Mouse (Mus musculus) naive thymus-derived CD4-positive, alpha-beta T cell, adult 2 months (primary cell): ENCODE measurements around the gene Cd44.

Experiments used
- DNase-seq: peaks from one replicate; pipeline ENCODE4 v3.0.0-alpha.2; 2011; ENCODE audit warnings: low read depth

Cd44 gene

DNA sequence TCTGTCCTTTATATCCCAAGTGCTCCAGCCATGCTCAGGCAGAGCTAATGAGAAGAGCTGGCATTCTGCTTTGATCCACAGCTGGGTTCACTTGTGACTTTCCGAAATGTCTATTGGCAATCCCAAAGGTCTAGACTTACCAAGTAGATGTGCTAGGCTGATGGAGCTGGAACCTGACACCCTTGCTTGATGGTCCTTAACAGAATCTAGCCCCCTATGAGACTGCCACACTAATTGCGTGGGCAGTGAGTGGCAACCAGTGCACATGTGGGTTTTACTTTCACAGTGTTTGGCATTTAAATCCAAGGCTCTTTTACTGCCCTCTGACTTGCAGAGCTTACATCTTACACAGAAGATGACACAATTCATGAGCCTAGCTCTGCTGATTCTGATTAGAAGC is 29.0 kb downstream of the Cd44 start:
- DNase-seq: no peak

DNA sequence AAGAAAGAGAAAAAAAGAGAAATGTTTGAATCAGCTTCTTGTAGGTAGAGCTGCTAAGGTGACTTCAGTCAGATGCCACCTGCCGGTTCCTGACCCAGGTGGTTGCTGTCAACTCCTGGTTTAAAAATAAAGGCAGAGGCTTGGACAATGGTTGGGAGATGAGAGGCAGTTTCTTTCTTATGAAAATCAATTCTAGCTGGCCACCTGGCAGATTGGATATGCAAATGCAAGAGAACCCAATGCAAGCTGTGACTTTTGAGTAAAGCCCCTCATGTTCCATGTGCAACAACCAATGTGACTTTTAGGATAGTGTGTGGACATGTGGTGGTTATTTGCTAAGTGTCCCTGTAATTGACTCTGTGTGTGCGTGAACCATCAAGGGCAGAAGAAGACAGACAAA is 33.0 kb downstream of the Cd44 start:
- peak; percentile 37 for DNase-seq

DNA sequence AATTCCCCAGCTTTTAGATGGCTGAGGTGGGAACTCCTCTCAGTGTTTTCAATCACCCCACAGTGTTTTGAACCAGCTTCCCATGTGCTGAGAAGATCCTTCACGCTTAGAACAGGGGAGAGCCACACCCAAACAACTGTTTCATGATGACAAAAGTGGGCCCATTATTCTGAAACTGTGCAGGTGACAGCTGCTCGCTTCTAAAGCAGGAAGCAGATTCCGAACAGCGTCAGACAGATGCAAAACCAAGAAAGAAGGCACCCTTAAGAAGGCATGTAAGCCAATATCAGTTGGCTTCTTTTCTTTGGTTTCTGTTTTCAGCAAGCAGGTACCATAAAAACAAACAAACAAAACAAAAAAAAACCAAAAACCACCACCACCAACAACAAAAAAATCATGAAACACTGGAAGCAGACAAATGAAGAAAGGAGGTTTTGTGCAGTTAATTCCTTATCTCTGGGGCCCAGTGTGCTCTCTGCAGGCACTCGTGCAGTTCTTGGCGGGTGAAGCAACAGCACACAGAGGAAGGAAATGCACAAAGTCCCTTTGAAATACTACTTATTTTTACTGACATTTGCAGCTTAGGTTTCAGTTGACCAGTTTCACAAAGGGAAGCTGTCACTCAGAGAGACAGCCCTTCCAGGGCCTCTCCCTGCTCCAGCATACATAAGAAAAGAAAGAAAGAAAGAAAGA is 33.9 kb downstream of the Cd44 start:
- DNase-seq: peak; percentile 79

DNA sequence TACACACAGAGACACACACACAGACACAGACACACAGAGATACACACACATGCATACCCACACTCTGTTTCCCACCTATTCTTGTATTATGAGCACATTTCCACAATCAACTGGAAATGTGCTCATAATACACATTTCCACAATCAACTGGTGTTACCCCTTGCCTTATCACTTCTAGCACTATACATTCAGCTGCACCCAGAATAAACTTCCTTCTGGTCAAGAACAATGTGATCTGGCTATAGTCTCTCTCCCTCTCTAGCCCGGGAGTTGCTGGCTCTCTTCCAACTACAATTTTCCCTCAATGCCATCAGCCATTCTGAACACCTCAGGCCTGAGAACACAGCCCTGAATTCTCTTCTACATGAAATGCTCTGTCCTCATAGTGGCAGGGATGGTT is 34.9 kb downstream of the Cd44 start:
- DNase-seq: no peak

DNA sequence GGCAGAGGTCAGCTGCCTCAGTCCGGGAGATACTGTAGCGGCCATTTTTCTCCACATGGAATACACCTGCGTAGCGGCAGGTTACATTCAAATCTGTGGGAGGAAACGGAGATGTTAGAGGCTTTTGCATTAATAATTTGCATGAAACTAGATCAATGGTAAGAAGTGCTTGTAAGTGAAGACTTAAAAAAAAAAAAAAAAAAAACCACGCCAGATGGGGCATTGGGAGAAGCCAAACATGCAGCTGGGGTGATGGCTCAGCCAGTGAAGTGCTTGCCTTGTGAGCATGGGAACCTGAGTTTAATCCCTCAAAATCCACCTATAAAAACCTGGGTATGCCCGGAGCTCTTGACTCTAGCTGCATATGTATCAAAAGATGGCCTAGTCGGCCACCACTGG is 36.1 kb downstream of the Cd44 start:
- no peak for DNase-seq

DNA sequence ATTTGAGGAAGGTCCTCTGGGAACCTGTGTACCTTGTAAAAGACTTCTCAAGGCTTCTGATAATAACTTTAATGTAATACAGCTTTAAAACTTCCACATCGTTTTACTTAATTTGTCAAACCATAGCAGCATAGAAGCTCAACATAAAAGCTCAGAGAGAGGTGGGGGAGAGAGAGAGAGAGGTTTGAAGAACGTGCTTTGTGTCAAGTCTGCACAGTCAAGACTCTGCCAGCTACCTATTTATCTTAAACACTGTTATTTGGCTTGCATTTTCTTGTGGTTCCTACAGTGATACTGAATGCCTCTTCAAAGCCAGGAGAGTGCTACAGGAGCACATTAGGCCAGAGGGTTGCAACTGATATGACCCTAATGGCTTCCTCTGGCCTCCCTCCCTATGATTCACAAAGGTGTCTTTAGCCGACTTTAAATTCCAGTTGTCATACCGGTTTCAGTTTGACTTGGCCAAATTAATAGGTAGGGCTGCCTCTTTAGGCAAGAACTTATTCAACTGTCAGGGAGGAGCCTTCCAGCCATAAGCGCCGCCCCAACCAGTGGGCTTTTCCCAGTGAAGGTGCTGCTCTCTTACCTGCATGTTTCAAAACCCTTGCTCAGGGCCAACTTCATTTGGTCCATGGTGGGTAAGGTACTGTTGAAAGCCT is 36.6 kb downstream of the Cd44 start:
- DNase-seq: no peak

DNA sequence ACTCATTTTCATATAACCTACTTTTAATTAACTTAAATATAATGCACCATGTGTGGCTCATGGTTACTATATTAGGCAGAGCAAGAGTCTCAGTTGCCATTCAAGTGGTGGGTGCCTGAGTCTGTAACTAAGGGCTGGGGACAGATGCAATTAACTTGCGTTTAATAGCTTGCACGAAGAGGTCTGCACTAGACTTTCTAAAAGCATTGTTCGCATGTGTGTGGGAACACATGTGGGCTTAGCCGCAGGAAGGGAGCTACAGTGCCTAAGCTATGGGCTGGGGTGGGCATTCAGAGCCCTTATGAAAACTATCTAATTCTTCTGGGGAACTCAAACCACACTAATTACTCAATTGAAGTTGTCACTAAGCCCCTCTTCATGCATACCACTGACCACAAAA is 37.4 kb downstream of the Cd44 start:
- DNase-seq: no peak

DNA sequence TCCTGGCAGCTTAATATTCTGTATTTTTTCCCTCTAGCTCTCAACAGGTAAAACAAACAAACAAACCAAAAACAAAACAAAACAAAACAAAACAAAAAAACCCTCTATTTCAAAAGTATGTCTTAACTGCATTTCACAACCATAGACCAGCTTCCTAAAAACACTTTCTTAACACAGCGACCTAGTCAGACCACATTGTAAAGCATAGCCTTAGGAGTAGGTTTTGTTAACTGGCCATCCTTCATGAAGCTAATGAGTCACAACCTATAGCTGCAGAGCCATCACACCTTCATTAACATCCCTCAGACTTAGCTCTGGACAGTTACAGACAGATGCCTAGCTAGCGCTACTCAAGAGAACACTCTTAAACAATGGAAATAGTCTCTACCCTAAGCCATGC is 37.9 kb downstream of the Cd44 start:
- no peak for DNase-seq

DNA sequence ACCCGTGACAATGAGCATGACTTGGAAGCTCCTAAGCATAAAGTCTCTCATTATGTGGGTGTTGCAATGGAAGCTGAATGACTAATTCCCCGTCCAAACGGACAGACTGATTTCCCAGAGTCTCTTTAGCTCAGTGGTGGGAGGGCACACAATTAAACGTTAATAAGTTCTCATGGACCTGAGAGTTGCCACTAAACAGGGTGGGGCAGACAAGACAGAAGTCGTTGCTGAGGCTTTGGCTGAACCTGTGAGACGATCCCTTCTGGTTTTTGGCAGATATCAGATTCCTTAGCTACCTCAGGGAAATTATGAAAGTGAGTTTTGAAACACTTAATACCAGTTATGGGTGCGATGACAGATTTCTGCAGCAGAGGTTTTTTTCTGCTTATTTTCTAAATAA is 38.8 kb downstream of the Cd44 start:
- no peak for DNase-seq

DNA sequence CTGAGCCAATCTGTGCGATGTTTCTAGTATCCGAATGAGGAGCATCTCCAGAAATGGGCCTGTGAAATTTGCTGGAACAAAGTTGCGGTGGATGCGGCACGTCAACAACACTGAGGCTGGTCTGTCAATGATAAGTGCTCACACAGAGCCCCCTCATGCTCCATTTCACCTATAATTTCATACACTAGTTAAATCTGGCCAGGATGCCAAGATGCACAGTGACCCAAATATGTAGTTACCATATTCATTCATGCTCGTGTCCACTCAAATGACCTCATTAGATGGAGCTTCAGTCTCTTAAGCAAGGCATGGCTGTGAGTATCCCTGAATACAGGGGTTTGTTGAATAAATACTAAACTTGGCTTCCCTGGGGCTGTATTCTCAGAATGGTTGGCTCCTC is 43.2 kb downstream of the Cd44 start:
- DNase-seq: no peak

DNA sequence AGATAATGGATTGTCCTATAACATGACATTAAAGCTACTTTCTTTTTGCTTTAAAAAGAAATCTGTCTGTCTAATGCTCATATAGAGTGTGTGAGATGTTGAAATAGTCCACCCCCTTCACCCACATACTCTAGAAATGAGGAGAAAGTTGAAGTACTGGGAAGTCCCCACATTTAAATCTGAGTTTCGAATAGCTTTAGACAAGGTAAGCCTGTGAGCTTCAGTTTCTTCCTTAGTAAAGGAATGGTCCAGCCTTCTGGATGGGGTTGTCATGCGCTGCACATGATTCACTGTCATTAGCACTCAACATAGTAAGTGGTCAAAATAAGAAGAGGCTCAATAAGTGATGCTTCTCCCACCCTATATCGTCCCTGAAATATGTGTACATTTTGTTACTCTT is 48.2 kb downstream of the Cd44 start:
- DNase-seq: no peak

DNA sequence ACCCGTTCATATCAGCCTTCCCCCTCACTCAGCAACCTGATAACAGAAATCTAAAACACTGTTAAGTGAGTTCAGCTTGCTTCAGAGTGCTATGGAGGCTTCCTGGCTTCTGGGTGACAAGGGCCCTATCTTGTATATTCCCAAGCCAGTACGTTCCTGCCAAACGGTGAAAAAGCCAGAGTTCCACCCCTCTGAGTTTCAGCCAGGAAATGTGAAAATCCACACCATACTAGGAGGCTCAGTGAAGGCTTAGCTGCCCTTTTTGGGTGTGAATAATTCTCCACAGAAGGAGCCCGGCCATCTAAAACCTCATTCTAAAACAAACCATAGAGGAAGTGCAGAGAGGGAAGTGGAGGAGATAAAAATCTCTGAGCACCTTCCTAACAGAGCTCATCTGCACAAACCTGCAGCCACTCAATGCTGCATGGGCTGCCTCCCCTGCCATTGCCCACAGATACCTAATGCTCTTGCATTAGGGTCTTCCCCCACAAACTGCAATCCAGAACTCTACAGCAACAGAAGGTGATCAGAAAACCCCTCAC is 49.5 kb downstream of the Cd44 start:
- peak; percentile 52 for DNase-seq

DNA sequence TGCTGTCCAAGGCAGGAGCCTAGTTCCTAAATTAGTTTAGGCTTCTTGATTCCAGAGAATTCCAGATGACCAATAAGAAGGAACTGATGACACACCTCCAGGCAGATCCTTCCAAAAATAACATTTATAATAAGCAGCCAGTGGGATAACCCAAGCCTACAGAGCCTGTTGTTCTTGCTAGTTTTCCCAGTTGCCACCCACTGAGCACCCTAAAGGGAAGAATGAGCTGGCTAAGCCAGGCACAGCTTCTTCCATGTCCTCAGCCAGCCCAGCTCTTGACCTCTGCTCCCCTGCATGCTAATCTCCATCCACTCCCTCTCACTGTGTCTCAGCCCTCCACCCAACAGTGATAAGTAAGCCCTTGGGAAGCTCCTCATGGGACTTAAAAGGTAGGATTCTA is 51.4 kb downstream of the Cd44 start:
- DNase-seq: no peak

DNA sequence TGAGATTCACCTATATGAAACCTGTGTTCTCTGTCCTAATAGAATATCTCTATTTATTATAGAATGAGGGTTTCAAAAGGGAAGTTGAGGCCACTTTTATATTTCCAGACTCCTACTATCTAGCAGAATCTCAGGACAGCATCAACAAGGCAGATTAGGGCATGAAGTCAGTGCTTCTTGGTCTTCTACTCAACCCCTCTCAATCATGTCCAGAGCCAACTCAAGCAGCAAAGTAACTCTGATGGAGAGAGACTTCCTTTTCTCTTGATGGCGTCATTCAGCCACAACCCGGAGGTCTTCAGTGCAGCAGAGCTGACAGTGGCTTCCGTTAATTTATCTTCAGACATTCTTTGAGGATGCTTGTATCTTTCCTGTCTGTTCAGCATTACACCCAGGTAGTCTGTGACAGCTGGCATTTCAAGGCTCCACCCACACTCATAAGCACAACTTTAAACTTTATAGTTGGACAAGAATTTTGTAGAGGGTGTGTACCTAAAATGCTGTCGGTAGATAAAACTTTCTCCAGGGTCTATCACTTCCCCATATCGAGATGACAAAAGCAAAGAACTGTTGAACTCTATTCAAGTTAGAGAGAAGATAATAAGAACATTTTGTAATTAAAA is 52.5 kb downstream of the Cd44 start:
- DNase-seq: peak; percentile 80

DNA sequence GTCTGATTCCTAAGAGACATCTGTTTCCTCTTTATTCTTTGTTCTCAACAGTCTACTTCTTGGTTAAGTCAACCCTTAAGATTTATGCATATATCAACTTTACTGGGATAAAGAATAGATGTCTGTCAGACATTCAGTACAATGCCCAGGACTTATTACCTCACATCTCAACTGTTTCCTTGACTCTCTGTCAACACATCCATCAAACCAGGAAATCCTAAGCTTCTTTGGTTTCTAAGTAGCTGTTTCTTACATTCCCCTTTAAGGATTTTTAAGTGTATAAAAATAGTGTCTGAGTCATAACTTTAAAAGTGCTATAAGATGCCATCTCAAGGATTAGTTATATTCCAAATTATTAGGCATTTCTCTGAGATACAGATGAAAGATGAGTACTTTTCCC is 60.2 kb downstream of the Cd44 start:
- no peak for DNase-seq

DNA sequence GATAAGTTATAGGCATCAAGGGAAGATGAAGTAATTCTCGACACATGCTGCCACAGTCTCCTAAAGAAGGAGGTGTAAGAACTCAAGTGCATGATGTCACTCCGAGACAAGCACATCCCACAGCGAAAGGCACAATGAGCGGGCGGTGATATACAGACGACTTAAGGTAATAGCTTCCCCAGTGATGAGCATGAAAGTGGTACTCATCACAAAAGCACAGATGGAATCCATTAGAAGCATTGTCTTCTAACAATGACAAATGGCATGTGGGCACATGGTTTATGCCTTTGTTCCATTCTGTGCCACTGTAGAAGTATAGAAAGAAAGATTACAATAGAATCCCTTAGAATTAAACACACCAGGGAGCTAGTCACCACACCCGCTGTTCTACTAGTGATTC is 63.3 kb downstream of the Cd44 start:
- DNase-seq: no peak

DNA sequence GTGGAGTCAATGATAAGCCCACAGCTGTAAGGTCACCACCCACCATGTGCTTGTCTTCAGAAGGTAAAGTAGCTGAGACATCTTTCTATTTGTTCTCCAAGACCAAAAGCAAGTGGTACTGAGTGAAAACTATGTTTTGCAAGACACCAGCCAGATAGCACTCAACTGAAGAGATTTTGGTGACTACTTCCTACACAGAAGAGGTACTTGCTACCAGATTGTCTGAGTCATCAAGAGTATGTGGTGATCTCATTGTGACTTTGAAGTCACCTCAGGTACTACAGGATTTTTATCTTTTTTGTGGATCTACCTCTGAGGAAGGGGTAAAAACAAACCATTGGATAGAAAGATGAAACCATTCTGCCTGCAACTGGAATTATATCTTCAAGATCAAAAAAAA is 69.9 kb downstream of the Cd44 start:
- peak; percentile 10 for DNase-seq

DNA sequence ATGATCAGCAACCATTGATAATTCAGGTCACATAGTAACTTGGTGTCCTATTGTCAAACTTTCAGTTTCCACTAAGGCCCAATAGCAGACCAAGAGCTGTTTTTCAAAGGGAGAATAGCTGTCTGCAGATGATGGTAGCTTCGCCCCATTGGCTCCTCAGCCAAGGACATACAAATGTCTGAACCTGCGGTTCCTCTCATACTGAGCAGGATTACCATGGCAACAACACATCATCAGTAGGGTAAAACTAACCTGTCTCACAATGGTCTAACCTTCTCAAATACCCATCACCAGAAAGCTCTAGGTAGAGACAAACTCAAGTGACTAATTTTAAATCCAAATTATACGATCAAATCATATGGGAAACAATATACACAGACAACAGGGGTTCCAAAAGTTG is 72.3 kb downstream of the Cd44 start:
- no peak for DNase-seq

DNA sequence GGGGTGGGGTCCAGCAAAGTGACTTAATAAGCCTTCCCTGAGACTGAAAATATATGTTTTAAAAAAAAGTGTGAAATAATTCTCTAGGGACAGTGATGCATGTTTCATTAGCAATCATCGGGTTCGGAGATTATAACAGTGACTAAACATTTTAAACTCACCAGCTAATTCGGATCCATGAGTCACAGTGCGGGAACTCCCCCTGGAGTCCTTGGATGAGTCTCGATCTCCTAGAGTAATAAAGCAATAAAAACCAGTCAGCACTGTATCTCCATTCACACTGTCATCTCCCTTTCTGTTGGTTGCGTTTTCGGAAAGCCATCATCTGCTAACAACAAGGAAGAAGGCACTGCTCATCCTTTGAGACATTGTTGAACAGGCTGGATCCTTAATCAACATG is 73.1 kb downstream of the Cd44 start:
- no peak for DNase-seq

DNA sequence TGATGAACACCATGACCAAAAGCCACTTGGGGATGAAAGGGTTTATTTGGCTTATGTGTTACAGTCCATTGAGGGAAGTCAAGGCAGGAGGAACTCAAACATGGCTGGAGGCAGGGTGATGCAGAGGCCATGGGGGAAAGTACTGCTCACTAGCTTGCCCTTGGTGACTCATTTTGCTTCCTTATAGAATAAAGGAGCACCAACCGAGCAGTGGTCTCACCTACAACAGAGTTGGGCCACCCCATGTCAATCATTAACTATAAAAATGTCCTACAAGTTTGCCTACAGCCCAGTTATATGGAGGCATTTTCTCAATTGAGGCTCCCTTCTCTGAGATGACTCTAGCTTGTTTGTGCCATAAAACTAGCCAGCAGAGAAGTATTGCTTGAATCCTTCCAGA is 73.6 kb downstream of the Cd44 start:
- DNase-seq: no peak

DNA sequence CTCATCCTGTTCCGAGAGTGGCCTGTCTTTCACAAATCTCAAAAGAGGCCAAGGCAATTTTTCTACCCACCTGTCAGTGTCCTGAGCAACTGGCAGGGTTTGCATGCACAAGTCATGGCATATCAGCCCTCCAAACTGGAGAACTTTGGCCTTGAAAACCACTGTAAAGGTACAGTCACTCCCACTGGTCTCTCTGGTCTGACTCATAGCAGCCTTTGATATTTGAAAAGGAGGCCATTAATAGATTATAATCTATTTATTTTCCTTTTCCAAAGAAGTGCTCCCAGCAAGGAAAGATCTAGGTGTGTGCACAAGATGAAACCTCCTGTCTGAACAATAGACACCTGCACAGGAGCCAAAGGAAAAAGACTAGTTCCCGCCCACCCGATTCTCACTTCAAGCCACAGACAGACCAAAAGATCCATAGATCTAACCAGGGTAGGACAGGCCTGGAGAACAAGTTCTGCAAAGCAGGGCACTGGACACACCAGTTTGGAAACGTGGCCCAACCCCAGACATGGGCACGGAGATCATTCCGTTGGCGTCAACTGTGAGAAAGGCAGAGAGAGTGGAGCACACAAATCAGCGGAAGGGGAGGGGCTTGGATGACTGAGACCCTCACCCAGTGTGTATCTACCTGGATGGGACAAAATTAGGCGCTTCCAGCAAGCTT is 75.4 kb downstream of the Cd44 start:
- DNase-seq: no peak

DNA sequence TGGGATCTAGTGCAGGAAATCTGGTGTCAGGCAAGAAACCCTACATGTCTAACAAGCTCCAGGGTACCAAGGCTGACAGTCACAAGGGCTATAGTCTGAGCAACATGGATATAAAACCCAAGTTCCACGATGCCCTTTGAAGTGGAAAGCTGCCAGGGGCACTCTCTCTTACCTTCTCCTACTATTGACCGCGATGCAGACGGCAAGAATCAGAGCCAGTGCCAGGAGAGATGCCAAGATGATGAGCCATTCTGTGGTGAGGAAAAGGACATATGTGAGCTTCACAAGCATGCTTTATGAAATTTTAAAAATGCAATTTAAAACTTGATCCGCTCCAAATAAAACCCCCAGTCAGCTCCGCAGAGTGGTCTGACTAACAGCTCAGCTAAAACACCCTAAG is 79.4 kb downstream of the Cd44 start:
- no peak for DNase-seq

DNA sequence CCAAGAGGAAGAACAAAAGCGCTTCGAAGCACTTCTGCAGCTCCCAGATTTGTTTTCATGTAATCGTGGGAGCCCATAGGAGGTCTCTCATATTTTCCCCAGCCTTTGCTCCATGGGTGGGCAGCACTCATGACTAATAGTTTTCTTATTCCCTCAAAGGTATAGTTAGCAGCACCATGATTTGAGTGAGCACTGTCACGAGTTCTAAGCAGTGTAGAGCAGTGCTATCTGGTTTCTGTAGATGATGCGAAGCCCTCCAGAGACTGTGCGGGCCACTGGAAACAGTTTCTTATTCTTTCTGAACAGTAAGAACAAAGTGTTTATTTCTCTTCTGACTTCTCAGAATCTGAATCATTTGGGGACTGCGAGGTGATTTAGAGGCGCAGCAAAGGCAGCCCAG is 80.7 kb downstream of the Cd44 start:
- DNase-seq: no peak
